Mouse (Mus musculus): ENCODE measurements around the gene Adssl1.

- TF ChIP-seq CTCF (IDR thresholded peaks at IDR 0.05) (no peak), EP300 (IDR thresholded peaks at IDR 0.05) (no peak)
Measured at GRCm38 (mm10) chr12:112599198-112599597, 20.6 kb upstream of the Adssl1 start.
